Mouse (Mus musculus): ENCODE measurements around the gene B4galnt3.

DNA sequence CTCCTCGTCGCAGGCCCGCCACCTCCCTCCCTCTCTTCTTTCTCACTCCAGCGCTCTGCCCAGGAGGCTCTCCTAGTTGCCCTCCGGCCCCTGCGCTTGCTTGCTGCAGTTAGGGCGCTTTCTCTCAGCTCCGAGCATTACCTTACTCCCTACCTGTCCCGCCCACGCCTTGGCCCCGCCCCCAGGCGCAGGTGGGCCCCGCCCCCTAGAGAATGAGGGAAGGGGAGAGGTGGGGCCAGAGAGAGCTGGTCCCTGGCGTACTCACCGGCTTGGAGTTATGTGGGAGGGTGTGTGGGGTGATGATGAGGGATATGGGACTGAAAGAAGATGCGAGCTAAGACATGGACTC is 400 bp upstream of the B4galnt3 start:
- TF ChIP-seq CTCF (IDR thresholded peaks at IDR 0.05; ENCODE audit: borderline replicate concordance, control insufficient read depth, extremely low read depth, insufficient read depth, low read length, poor library complexity) (no peak), POLR2A (IDR thresholded peaks at IDR 0.05; ENCODE audit: control insufficient read depth, extremely low read depth, insufficient read depth, low read length, poor library complexity) (no peak)

Measured in thymus, adult 2 months (tissue).